Mouse (Mus musculus) layer of hippocampus, postnatal 14 days (tissue): ENCODE results near the gene Tango2. TPM values are rescaled to one million over a fixed set of nuclear protein-coding genes. Genes with fewer than 3 reads are reported as not detected.
A peak's percentile ranks its signal among the peaks of the same experiment; 100 is the strongest.

Experiments used
- DNase-seq, 2 experiments: peaks; one replicate each; pipeline ENCODE4 v3.0.0; 2021 to 2022; ENCODE audit warnings: low spot score in 2 of 2, mixed read lengths in 1 of 2
- long read RNA-seq, 2 experiments: library from polyadenylated mRNA; stranded (forward); transcript quantifications; one replicate each; pipeline ENCODE4 v2.0.0; 2021
- total RNA-seq, 2 experiments: library from RNA; stranded (reverse); gene quantifications; 2 replicates each; pipeline ENCODE4 v1.2.3; 2021

Tango2 gene
- 100 to 1,000 TPM; 106 to 114 TPM for total RNA-seq
- long read RNA-seq, experiment 1, transcript Tango2-201 (9 exons, 1,622 nt): major isoform, 26 of 118 reads
- long read RNA-seq, experiment 1, partial matches to known transcripts: 12 of 118 reads
- long read RNA-seq, experiment 1, other reads (novel, unspliced or antisense): 80 of 118 reads
- long read RNA-seq, experiment 2, transcript Tango2-201 (9 exons, 1,622 nt): major isoform, 40 of 187 reads
- long read RNA-seq, experiment 2, partial matches to known transcripts: 48 of 187 reads
- long read RNA-seq, experiment 2, other reads (novel, unspliced or antisense): 96 of 187 reads

GRCm38 (mm10) chr16:18347931-18348600 is at the start of gene Tango2, which contains the start of gene Arvcf:
Tango2 (minus strand) TSS chr16:18348103.
Arvcf (plus strand) TSS chr16:18348182.
- peak; percentile 87 to 96 for DNase-seq

GRCm38 (mm10) chr16:18396791-18397621 is 49.1 kb upstream of the Tango2 start:
- no peak for DNase-seq

- peak in 1 of 2 experiments; percentile 52 for DNase-seq
Observed at GRCm38 (mm10) chr16:18396201-18396600, 48.3 kb upstream of the Tango2 start.

GRCm38 (mm10) chr16:18395620-18396036 is 47.7 kb upstream of the Tango2 start:
- DNase-seq: no peak

- DNase-seq: no peak
Observed at GRCm38 (mm10) chr16:18394777-18395619, 47.1 kb upstream of the Tango2 start.

- no peak for DNase-seq
Observed at GRCm38 (mm10) chr16:18394056-18394455, 46.2 kb upstream of the Tango2 start.

- DNase-seq: no peak
Observed at GRCm38 (mm10) chr16:18393595-18393994, 45.7 kb upstream of the Tango2 start.

GRCm38 (mm10) chr16:18392469-18393426 is 44.8 kb upstream of the Tango2 start:
- peak in 1 of 2 experiments; percentile 73 for DNase-seq

GRCm38 (mm10) chr16:18391728-18392127 is 43.8 kb upstream of the Tango2 start:
- DNase-seq: no peak

GRCm38 (mm10) chr16:18391127-18391526 is 43.2 kb upstream of the Tango2 start:
- no peak for DNase-seq

- no peak for DNase-seq
Observed at GRCm38 (mm10) chr16:18390399-18390798, 42.5 kb upstream of the Tango2 start.

- peak in 1 of 2 experiments; percentile 4 for DNase-seq
Observed at GRCm38 (mm10) chr16:18388583-18389435, 40.9 kb upstream of the Tango2 start.

GRCm38 (mm10) chr16:18387704-18388582 is 40.0 kb upstream of the Tango2 start:
- no peak for DNase-seq

- DNase-seq: no peak
Observed at GRCm38 (mm10) chr16:18386972-18387371, 39.1 kb upstream of the Tango2 start.

- DNase-seq: no peak
Observed at GRCm38 (mm10) chr16:18386451-18386850, 38.5 kb upstream of the Tango2 start.

GRCm38 (mm10) chr16:18385411-18385810 is 37.5 kb upstream of the Tango2 start:
- no peak for DNase-seq

- no peak for DNase-seq
Observed at GRCm38 (mm10) chr16:18384659-18385058, 36.8 kb upstream of the Tango2 start.

GRCm38 (mm10) chr16:18384211-18384610 is 36.3 kb upstream of the Tango2 start:
- DNase-seq: no peak
